Mouse (Mus musculus) macrophage (primary cell): ENCODE measurements around the gene Ddx52. TPM values are rescaled to one million over a fixed set of nuclear protein-coding genes. Genes with fewer than 3 reads are reported as not detected.

Source experiments
- H3K27ac ChIP-seq: fragments of 350-480 bp; formaldehyde crosslinking; 2 replicates; pipeline ENCODE4 v1.9.0; 2021
- H3K36me3 ChIP-seq: fragments of 350-480 bp; formaldehyde crosslinking; 2 replicates; pipeline ENCODE4 v1.9.0; 2021; ENCODE audit errors: inconsistent target
- H3K4me3 ChIP-seq: fragments of 350-480 bp; formaldehyde crosslinking; 2 replicates; pipeline ENCODE4 v1.9.0; 2021; ENCODE audit errors: inconsistent target
- H3K79me2 ChIP-seq: fragments of 350-480 bp; formaldehyde crosslinking; 2 replicates; pipeline ENCODE4 v1.9.0; 2021; ENCODE audit errors: inconsistent target
- WGBS: methylation state at CpG from one replicate; pipeline ENCODE4 v1.1.7; 2026; ENCODE audit warnings: inconsistent platforms; ENCODE audit not compliant: missing documents; 5-methylcytosine and 5-hydroxymethylcytosine counted together
- polyA plus RNA-seq: library from polyadenylated mRNA; stranded (reverse); fragments of 250-400 nt; gene quantifications from 3 replicates; pipeline ENCODE4 v1.2.4, GENCODE M21; 2018; ENCODE audit warnings: inconsistent platforms

Ddx52 gene
- polyA plus RNA-seq, 1 experiment from 2014 or later: 26.8 TPM

GRCm38 (mm10) chr11:83981338-83981737, 39.5 kb downstream of the Ddx52 start:
- H3K36me3 ChIP-seq: peaks cover 78% of the 10 kb centered on the region
- H3K27ac ChIP-seq: no peak overlapping the region
- 87% methylated on average over 4 of the region's 10 CpGs for WGBS
- no peak overlapping the region for H3K4me3 ChIP-seq
- H3K79me2 ChIP-seq: no peaks in the 10 kb centered on the region

DNA sequence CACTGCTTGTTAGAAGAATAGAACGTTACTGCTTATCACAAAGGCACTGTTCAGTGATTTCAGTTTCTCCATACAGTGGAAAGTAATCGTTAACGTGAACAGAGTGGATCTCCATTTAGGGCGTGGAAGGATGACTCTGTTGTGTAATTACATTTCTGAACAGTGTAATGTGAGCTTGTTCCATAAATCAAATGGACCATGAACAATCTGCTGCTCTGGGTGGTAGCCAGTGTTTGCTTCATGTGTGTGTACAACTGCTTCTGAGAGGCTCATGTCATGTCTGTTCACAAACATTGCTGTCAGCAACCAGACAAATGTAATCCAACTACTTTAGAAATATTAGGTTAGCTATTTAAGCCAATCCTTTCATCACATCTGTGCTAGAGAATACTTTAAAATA, 49.8 kb downstream of the Ddx52 start:
- WGBS: 97% methylated on average over 4 of the region's 4 CpGs
- Histone ChIP-seq H3K79me2 (no peaks in the 10 kb centered on the region), H3K36me3 (peaks cover 85% of the 10 kb centered on the region), H3K4me3 (no peak overlapping the region), H3K27ac (no peak overlapping the region)

DNA sequence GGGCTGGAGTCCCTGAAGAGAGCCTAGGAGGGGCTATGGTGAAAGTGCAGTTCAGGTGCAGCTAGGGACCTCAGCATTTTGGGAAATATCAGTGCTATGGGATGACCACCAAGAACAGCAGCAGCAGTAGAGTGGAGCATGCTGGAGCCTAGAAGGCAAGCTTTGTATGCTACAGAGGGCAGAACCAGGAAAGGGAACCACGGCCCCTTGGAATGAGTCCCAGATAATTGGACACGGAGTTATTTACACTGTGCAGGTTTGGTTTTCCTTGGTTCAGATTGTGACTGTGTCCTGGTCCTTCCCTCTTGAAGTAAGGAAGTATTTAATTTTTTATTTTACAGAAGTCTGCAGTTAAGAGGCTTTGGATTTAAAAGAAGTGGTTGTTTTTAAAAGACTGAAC, 51.6 kb downstream of the Ddx52 start:
- H3K36me3 ChIP-seq: peaks cover 68% of the 10 kb centered on the region
- 86% methylated on average over 2 of the region's 2 CpGs for WGBS
- H3K27ac ChIP-seq: no peak overlapping the region
- no peak overlapping the region for H3K4me3 ChIP-seq
- no peaks in the 10 kb centered on the region for H3K79me2 ChIP-seq

GRCm38 (mm10) chr11:83994481-83994880, 52.6 kb downstream of the Ddx52 start:
- WGBS: 100% methylated on average over 3 of the region's 3 CpGs
- H3K4me3 ChIP-seq: no peak overlapping the region
- H3K79me2 ChIP-seq: no peaks in the 10 kb centered on the region
- peaks cover 61% of the 10 kb centered on the region for H3K36me3 ChIP-seq
- no peak overlapping the region for H3K27ac ChIP-seq

DNA sequence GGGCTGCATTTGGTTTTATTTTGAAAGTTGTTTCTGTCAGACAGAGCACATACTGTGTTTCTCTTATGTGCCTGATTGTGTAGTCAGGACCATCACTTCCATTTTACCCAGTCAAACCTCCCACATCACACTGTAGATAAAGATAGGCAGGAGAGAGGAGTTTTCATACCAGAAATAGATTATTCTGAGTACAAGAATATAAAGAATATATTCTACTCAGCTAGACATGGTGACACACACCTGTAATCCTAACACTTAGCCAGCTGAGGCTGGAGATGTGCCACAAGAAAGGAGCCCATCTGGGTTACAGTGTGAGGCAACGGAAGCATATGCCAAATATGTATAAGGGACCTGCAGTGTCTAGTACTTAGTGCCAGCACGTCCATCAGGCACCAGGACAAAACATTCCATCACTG, 53.7 kb downstream of the Ddx52 start:
- Histone ChIP-seq H3K27ac (no peak overlapping the region), H3K36me3 (peaks cover 59% of the 10 kb centered on the region), H3K79me2 (no peaks in the 10 kb centered on the region), H3K4me3 (no peak overlapping the region)
- 100% methylated on average over 2 of the region's 2 CpGs for WGBS

DNA sequence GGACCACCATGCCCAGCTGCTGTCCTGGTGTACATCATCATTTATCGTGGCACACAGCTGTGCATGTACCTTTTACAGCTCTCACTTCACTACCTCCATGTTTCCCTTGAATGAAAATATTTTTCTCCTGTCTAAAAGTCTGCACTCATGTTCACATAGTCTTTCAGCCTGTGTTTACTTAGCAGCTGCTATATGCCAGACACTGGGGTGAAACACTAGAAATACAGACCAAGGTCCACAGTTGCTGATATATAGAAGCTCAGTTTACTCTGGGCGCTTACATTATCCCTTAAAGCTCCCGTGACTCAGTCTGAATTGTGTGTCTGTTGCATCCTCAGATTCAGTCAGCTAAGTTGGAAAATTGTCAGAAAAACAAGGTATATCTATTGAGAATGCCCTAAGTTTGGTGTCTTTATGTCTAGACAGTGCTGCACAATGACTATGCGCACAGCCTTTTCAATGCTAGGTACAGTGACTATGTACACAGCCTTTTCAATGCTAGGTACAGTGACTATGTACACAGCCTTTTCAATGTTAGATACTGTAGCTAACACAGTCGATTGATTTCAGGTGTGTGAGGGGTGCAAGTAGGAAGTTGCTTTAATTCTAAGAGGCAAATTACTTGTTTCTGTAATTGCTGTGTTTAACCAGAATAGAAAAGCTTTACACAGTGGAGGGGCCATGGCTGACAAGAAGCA, 55.5 kb downstream of the Ddx52 start:
- no peaks in the 10 kb centered on the region for H3K79me2 ChIP-seq

GRCm38 (mm10) chr11:83998993-83999392, 57.1 kb downstream of the Ddx52 start:
- WGBS: 97% methylated on average over 3 of the region's 3 CpGs
- no peaks in the 10 kb centered on the region for H3K79me2 ChIP-seq
- no peak overlapping the region for H3K27ac ChIP-seq
- no peak overlapping the region for H3K4me3 ChIP-seq
- peaks cover 51% of the 10 kb centered on the region for H3K36me3 ChIP-seq

More for the DNA sequence above, 55.5 kb downstream of the Ddx52 start:
- WGBS: 91% methylated on average over 5 of the region's 5 CpGs
- no peak overlapping the region for H3K27ac ChIP-seq
- H3K36me3 ChIP-seq: peaks cover 51% of the 10 kb centered on the region
- no peak overlapping the region for H3K4me3 ChIP-seq

- 93% methylated on average over 4 of the region's 4 CpGs for WGBS
- H3K36me3 ChIP-seq: peaks cover 49% of the 10 kb centered on the region
- no peaks in the 10 kb centered on the region for H3K79me2 ChIP-seq
- H3K4me3 ChIP-seq: no peak overlapping the region
- H3K27ac ChIP-seq: no peak overlapping the region
Measured at GRCm38 (mm10) chr11:83999411-83999915, 57.6 kb downstream of the Ddx52 start.

DNA sequence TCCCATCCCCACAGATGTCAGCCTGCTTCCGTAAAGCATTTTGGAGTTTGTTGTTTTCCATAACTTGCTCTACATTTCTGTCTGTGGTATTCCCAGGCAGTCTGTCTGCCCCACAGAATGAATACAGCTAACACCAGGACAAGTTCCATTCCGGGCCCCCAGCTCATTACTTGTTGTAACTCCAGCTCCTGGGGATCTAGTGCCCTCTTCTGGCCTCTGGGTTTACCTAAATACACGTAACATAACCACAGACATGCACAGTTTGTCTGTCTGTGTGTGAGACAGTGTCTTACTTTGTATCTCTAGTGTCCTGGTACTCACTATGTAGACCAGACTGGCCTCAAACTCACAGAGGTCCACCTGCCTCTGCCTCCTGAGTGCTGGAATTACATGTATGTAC, 59.4 kb downstream of the Ddx52 start:
- WGBS: 100% methylated on average over 3 of the region's 3 CpGs
- no peaks in the 10 kb centered on the region for H3K79me2 ChIP-seq
- no peak overlapping the region for H3K4me3 ChIP-seq
- peaks cover 41% of the 10 kb centered on the region for H3K36me3 ChIP-seq
- H3K27ac ChIP-seq: no peak overlapping the region

GRCm38 (mm10) chr11:84003986-84004385, 62.1 kb downstream of the Ddx52 start:
- Histone ChIP-seq H3K27ac (no peak overlapping the region), H3K79me2 (no peaks in the 10 kb centered on the region), H3K36me3 (peaks cover 56% of the 10 kb centered on the region), H3K4me3 (no peak overlapping the region)
- WGBS: 99% methylated on average over 6 of the region's 6 CpGs

- Histone ChIP-seq H3K4me3 (no peak overlapping the region), H3K36me3 (peaks cover 48% of the 10 kb centered on the region), H3K27ac (no peak overlapping the region), H3K79me2 (no peaks in the 10 kb centered on the region)
- WGBS: 92% methylated on average over 9 of the region's 9 CpGs
Measured at GRCm38 (mm10) chr11:84009001-84009400, 67.1 kb downstream of the Ddx52 start.

GRCm38 (mm10) chr11:84010411-84010810, 68.5 kb downstream of the Ddx52 start:
- H3K36me3 ChIP-seq: peaks cover 46% of the 10 kb centered on the region
- no peak overlapping the region for H3K4me3 ChIP-seq
- H3K27ac ChIP-seq: no peak overlapping the region
- WGBS: 95% methylated on average over 9 of the region's 9 CpGs
- H3K79me2 ChIP-seq: no peaks in the 10 kb centered on the region

DNA sequence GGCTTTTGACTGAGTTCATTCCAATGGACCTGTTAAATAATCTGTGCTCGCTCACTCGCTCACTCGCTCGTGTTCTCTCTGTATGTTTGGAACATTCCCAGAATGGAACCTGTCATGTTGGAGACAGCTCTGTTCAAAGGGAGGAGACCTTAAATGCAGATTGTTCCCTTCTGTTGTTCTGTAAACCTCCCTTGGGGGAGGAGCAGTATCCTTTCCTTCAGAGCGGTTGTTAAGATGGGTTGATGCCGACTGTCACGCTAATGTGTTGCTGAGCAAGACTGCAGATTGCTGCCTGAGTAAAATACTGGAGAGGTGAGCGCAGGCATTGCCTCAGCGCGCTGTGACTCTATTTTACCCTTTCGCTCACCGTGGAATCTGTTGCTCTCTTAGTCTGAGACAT, 69.2 kb downstream of the Ddx52 start:
- H3K79me2 ChIP-seq: no peaks in the 10 kb centered on the region
- 94% methylated on average over 12 of the region's 12 CpGs for WGBS
- H3K36me3 ChIP-seq: peaks cover 39% of the 10 kb centered on the region
- no peak overlapping the region for H3K4me3 ChIP-seq
- no peak overlapping the region for H3K27ac ChIP-seq

DNA sequence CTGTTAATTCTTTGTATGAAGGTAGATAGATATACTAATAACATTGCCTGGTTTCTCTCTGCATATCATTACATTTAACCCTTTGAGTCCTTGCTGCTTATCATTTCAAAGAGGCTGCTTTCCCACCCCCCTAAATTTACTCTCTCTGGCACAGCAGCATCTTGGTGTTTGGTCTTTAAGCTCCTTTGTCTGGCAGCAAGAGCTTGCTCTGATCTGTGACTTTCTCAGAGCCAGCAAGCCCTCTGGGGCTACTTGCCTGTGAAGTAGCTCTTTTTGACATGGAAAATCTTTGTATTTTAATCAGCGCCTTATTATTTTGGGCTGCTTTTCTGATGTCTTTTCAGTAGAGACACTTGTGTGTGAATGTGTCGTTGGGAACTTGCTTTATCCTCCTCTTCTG, 69.7 kb downstream of the Ddx52 start:
- H3K27ac ChIP-seq: no peak overlapping the region
- 100% methylated on average over 2 of the region's 2 CpGs for WGBS
- H3K79me2 ChIP-seq: no peaks in the 10 kb centered on the region
- no peak overlapping the region for H3K4me3 ChIP-seq
- peaks cover 36% of the 10 kb centered on the region for H3K36me3 ChIP-seq
